ENCODE assay signal across 11 mouse cellular contexts in the genomic region with DNA sequence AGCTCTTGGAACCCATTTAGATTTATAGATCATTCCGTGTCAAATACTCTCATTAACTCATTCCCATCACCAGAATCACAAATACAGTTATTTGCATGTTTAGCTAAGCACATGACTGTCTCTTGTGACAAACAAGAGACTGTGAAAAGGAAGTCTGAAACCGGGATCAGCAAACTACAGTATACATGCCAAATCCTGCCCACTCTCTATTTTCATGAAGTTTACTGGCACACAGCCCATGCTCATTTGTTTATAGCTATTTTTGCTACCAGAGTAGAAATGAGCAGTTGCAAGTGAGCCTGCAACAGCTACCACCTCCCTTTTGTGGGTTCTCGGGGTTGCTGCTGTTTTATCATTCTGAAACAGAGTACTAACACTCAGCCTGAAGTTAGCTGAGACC. TPM values are rescaled to one million over a fixed set of nuclear protein-coding genes. Genes with fewer than 3 reads are reported as not detected.
DNase-seq lines count a peak whose midpoint lies in the region; ATAC-seq lines count a peak whose summit lies in the region.
"Had no signal": no experiment of that assay in that cellular context is flagged by ENCODE, and none has a peak within 500 bp of the region (broad histone marks: within the 10 kb centered on the region; RNA-seq: fewer than 3 reads in every experiment).

No protein-coding gene starts in this region.

- DNase-seq in heart, adult 9 months (ENCODE audit: low spot score in 2 of 2): peak; percentile 29 to 32
- DNase-seq in Muller cell, postnatal 12 days (ENCODE audit: inconsistent ontology term): peak; percentile 25
- peak; percentile 64 to 66 for DNase-seq in heart, postnatal 10 days
- peak; percentile 80 for DNase-seq in lung, postnatal 10 days
- no peak for DNase-seq in embryo, embryonic 11 days
- DNase-seq in liver: no peak
- DNase-seq: cerebellum, adult 9-11 months had no signal

- no peaks in the 10 kb centered on the region for H3K4me1 ChIP-seq in heart, embryonic 11.5 days (ENCODE audit: control insufficient read depth, insufficient read depth, low read length)
- no peaks in the 10 kb centered on the region for H3K4me1 ChIP-seq in midbrain, embryonic 16.5 days (ENCODE audit: control insufficient read depth, insufficient read depth, low read length)

- no peak overlapping the region for H3K4me3 ChIP-seq in heart, embryonic 11.5 days (ENCODE audit: low read depth, low read length)
- no peak overlapping the region for H3K4me3 ChIP-seq in midbrain, embryonic 16.5 days (ENCODE audit: low read depth, low read length)

- intact Hi-C loops in heart, postnatal 10 days (cut with DNase I): loop anchor here (2.0 to 5.0 kb wide), 2 partner anchors 38 to 53 kb away; no protein-coding TSS in a partner anchor

- H3K4me2 ChIP-seq in heart, embryonic 11.5 days: no peak overlapping the region
- no peak overlapping the region for H3K4me2 ChIP-seq in midbrain, embryonic 16.5 days (ENCODE audit: low read length)

- no peaks in the 10 kb centered on the region for H3K27me3 ChIP-seq in heart, embryonic 11.5 days (ENCODE audit: control insufficient read depth, insufficient read depth, low read length)
- no peaks in the 10 kb centered on the region for H3K27me3 ChIP-seq in midbrain, embryonic 16.5 days (ENCODE audit: control insufficient read depth, insufficient read depth, low read depth, low read length)

- no peak for ATAC-seq in heart, embryonic 11.5 days (replicated peaks; ENCODE audit: insufficient number of reproducible peaks, low FRiP score, low TSS enrichment)
- no peak for ATAC-seq in midbrain, embryonic 16.5 days

- no peaks in the 10 kb centered on the region for H3K9me3 ChIP-seq in heart, embryonic 11.5 days (replicated peaks; ENCODE audit: control insufficient read depth, low read length)
- no peaks in the 10 kb centered on the region for H3K9me3 ChIP-seq in midbrain, embryonic 16.5 days (replicated peaks; ENCODE audit: control insufficient read depth, low read length, poor library complexity, severe bottlenecking)
- H3K9me3 ChIP-seq: G1E had no signal

- 83% methylated on average over 3 of the region's 3 CpGs for WGBS in heart, embryonic 11.5 days (ENCODE audit: insufficient replicate concordance)
- WGBS in midbrain, embryonic 16.5 days: 75% methylated on average over 3 of the region's 3 CpGs

- no peak overlapping the region for H3K27ac ChIP-seq in heart, embryonic 11.5 days (ENCODE audit: low read depth, low read length)
- H3K27ac ChIP-seq in midbrain, embryonic 16.5 days (ENCODE audit: low read length): no peak overlapping the region
- H3K27ac ChIP-seq: liver, embryonic 14.5 days had no signal

- no peaks in the 10 kb centered on the region; the same call in 1 of the 2 replicates for H3K36me3 ChIP-seq in heart, embryonic 11.5 days (ENCODE audit: control insufficient read depth, insufficient read depth, low read length)
- peaks cover 5% of the 10 kb centered on the region for H3K36me3 ChIP-seq in midbrain, embryonic 16.5 days (ENCODE audit: control insufficient read depth, insufficient read depth, low read length)

- no peak overlapping the region for H3K9ac ChIP-seq in heart, embryonic 11.5 days (ENCODE audit: low read depth, low read length)
- H3K9ac ChIP-seq in midbrain, embryonic 16.5 days (ENCODE audit: low read depth, low read length): no peak overlapping the region
- H3K9ac ChIP-seq: liver, embryonic 14.5 days had no signal

RNA-seq across cellular contexts. Expression of a gene that starts 36.8 kb away (rescaled TPM):
- polyA plus RNA-seq in heart, embryonic 11.5 days (2014; fragmentation: Nextera tagmentation; extraction: Ambion mirVana): 7.9 and 9.1 TPM in 2 replicates
- total RNA-seq in heart, postnatal 10 days (2021): 10 to 100 TPM; 33.9 to 34.7 TPM
- 12.9 and 14.2 TPM in 2 replicates for polyA plus RNA-seq in midbrain, embryonic 16.5 days (2015; fragmentation: Nextera tagmentation; extraction: Ambion mirVana)

Comparison
In these comparisons a context has a peak if more than half of its experiments do, and no peak if none do; other contexts are left out.
1. DNase-seq: peak in heart, adult 9 months (2 of 2), Muller cell, postnatal 12 days (single experiment), heart, postnatal 10 days (2 of 2) and lung, postnatal 10 days (single experiment); none in embryo, embryonic 11 days (single experiment) and liver (single experiment).